In the genomic region with DNA sequence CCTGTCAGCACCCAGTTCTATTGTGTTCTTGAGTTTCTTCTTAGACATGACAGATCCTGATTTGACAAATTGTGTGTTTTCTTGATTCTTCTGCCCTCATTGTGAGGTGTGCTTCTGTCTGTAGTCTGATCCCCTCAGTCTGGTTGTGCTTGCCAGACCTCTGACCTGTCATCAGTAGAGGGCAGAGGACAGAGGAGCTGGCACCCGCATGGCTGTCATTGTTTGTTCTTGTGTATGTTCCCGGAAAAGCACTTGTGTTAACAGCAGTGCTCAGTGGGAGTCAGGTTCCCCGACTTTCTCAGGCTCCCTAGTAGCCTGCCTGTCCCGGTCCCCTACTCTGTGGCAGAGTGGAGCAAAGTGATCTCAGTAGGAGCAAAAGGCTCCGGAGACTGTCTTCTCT, we compare ENCODE assay signal across 15 mouse cellular contexts. TPM values are rescaled to one million over a fixed set of nuclear protein-coding genes. Genes with fewer than 3 reads are reported as not detected.
DNase-seq lines count a peak whose midpoint lies in the region; ATAC-seq and TF ChIP-seq lines count a peak whose summit lies in the region.
"Had no signal": no experiment of that assay in that cellular context is flagged by ENCODE, and none has a peak within 500 bp of the region (broad histone marks: within the 10 kb centered on the region; RNA-seq: fewer than 3 reads in every experiment).

No protein-coding gene starts in this region.

- H3K9me3 ChIP-seq in heart, embryonic 15.5 days (replicated peaks): no peaks in the 10 kb centered on the region
- no peaks in the 10 kb centered on the region for H3K9me3 ChIP-seq in lung, postnatal 0 days (ENCODE audit: low read length)
- H3K9me3 ChIP-seq: embryonic facial prominence, embryonic 13.5 days; forebrain, embryonic 13.5 days; hindbrain, embryonic 15.5 days; limb, embryonic 12.5 days had no signal

- no peak overlapping the region for H3K4me3 ChIP-seq in heart, embryonic 15.5 days
- H3K4me3 ChIP-seq in lung, postnatal 0 days (ENCODE audit: low read depth, low read length): no peak overlapping the region
- H3K4me3 ChIP-seq: embryonic facial prominence, embryonic 13.5 days; forebrain, embryonic 13.5 days; hindbrain, embryonic 15.5 days; limb, embryonic 12.5 days had no signal

- peak; percentile 14; the same call in 1 of the 2 replicates for TF ChIP-seq EP300 in lung, postnatal 0 days (IDR thresholded peaks at IDR 0.05)

- DNase-seq in heart, adult 9 months (ENCODE audit: low spot score in 2 of 2): peak; percentile 32 to 34
- DNase-seq in heart, postnatal 14 days: no peak
- DNase-seq in kidney, postnatal 14 days: peak; percentile 43
- DNase-seq in lung, postnatal 0 days (ENCODE audit: low spot score): peak; percentile 36
- DNase-seq in right cerebral cortex, adult 18-20 months: no peak
- no peak for DNase-seq in urinary bladder, postnatal 25 days (ENCODE audit: low spot score)
- DNase-seq in left cerebral cortex, postnatal 14 days (ENCODE audit: low spot score in 2 of 2): no peak
- DNase-seq: cerebellum, adult 9-11 months; gastrocnemius, postnatal 14 days had no signal

- 31% methylated on average over 5 of the region's 5 CpGs for WGBS in heart, embryonic 15.5 days
- WGBS in lung, postnatal 0 days: 27% methylated on average over 5 of the region's 5 CpGs

- H3K36me3 ChIP-seq in heart, embryonic 15.5 days: no peaks in the 10 kb centered on the region
- no peaks in the 10 kb centered on the region for H3K36me3 ChIP-seq in lung, postnatal 0 days (ENCODE audit: insufficient read depth, low read length)
- H3K36me3 ChIP-seq: embryonic facial prominence, embryonic 13.5 days; hindbrain, embryonic 15.5 days had no signal

- peaks cover 34% of the 10 kb centered on the region for H3K4me1 ChIP-seq in heart, embryonic 15.5 days (replicated peaks)
- H3K4me1 ChIP-seq in lung, postnatal 0 days (ENCODE audit: insufficient read depth, low read depth, low read length): peaks cover 6% of the 10 kb centered on the region; the same call in 1 of the 2 replicates

- no peak overlapping the region for H3K9ac ChIP-seq in heart, embryonic 15.5 days
- no peak overlapping the region for H3K9ac ChIP-seq in lung, postnatal 0 days (replicated peaks; ENCODE audit: low read depth)
- H3K9ac ChIP-seq: embryonic facial prominence, embryonic 13.5 days; forebrain, embryonic 13.5 days; hindbrain, embryonic 15.5 days; limb, embryonic 12.5 days had no signal

- no peak overlapping the region for H3K4me2 ChIP-seq in heart, embryonic 15.5 days
- H3K4me2 ChIP-seq in lung, postnatal 0 days (replicated peaks; ENCODE audit: low read depth, low read length): no peak overlapping the region
- H3K4me2 ChIP-seq: embryonic facial prominence, embryonic 13.5 days; forebrain, embryonic 13.5 days; hindbrain, embryonic 15.5 days; limb, embryonic 12.5 days had no signal

- no peaks in the 10 kb centered on the region for H3K27me3 ChIP-seq in heart, embryonic 15.5 days
- H3K27me3 ChIP-seq in lung, postnatal 0 days (replicated peaks; ENCODE audit: insufficient read depth, low read length): no peaks in the 10 kb centered on the region
- H3K27me3 ChIP-seq: embryonic facial prominence, embryonic 13.5 days; forebrain, embryonic 13.5 days; hindbrain, embryonic 15.5 days; limb, embryonic 12.5 days had no signal

- TF ChIP-seq CTCF in lung, postnatal 0 days (IDR thresholded peaks at IDR 0.05): no peak

- H3K27ac ChIP-seq in heart, embryonic 15.5 days: peak overlapping the region; percentile 21; the same call in 1 of the 2 replicates
- peak overlapping the region; percentile 40; the same call in 1 of the 2 replicates for H3K27ac ChIP-seq in lung, postnatal 0 days (ENCODE audit: low read length)
- H3K27ac ChIP-seq: forebrain, embryonic 13.5 days; hindbrain, embryonic 15.5 days; limb, embryonic 12.5 days had no signal

- intact Hi-C loops in heart, postnatal 14 days (cut with DNase I): no loop called here
- intact Hi-C loops in left cerebral cortex, postnatal 14 days (cut with DNase I): no loop called here

- no peak for ATAC-seq in heart, embryonic 15.5 days (replicated peaks; ENCODE audit: insufficient number of reproducible peaks, insufficient read depth, low FRiP score, low read depth)
- ATAC-seq in lung, postnatal 0 days: peak; percentile 47
- ATAC-seq: activated CD4-positive, CD25-positive, alpha-beta regulatory T cell, adult 4 months; forebrain, embryonic 13.5 days had no signal

RNA-seq across cellular contexts. Expression of a gene that starts 42.2 kb away (rescaled TPM):
- total RNA-seq in heart, postnatal 14 days (2021): 10 to 100 TPM; 20.7 to 21.2 TPM
- polyA plus RNA-seq in heart, embryonic 15.5 days (2015; fragmentation: Nextera tagmentation; extraction: Ambion mirVana): 2.1 and 2.2 TPM in 2 replicates
- polyA plus RNA-seq in lung, postnatal 0 days (2015; fragmentation: Nextera tagmentation; extraction: Ambion mirVana): 3.8 TPM in 2 replicates
- 1 to 10 TPM; 3.6 to 4.3 TPM for total RNA-seq in left cerebral cortex, postnatal 14 days (2021)

Comparison
In these comparisons a context has a peak if more than half of its experiments do, and no peak if none do; other contexts are left out.
1. DNase-seq: peak in heart, adult 9 months (2 of 2), kidney, postnatal 14 days (single experiment) and lung, postnatal 0 days (single experiment); none in heart, postnatal 14 days (0 of 2), right cerebral cortex, adult 18-20 months (single experiment), urinary bladder, postnatal 25 days (single experiment) and left cerebral cortex, postnatal 14 days (0 of 2).
2. RNA of a gene that starts 42.2 kb away (total RNA-seq): 20.7 to 21.2 TPM in heart, postnatal 14 days; 3.6 to 4.3 TPM in left cerebral cortex, postnatal 14 days; every median in the first group is over 4 times any median in the second.